Mouse (Mus musculus): ENCODE results near the gene Dnajc24. TPM values are rescaled to one million over a fixed set of nuclear protein-coding genes. Genes with fewer than 3 reads are reported as not detected.
A peak's percentile ranks its signal among the peaks of the same experiment; 100 is the strongest.

Gene Dnajc24
- total RNA-seq (2022) = 10 to 100 TPM; 25.0 to 43.6 (median 32.3) TPM

GRCm38 (mm10) chr2:106002835-106003739, at the start of gene Dnajc24:
Gene Dnajc24, minus strand, starts transcription at chr2:106003549.
- peak; percentile 88 for DNase-seq

- DNase-seq = no peak
Measured at GRCm38 (mm10) chr2:106046686-106047085, 43.3 kb upstream of the Dnajc24 start.

- no peak for DNase-seq
Measured at GRCm38 (mm10) chr2:106042495-106042894, 39.1 kb upstream of the Dnajc24 start.

- DNase-seq = no peak
Measured at GRCm38 (mm10) chr2:106041961-106042360, 38.6 kb upstream of the Dnajc24 start.

- no peak for DNase-seq
Measured at GRCm38 (mm10) chr2:106038286-106038685, 34.9 kb upstream of the Dnajc24 start.

- no peak for DNase-seq
Measured at GRCm38 (mm10) chr2:106024895-106025294, 21.5 kb upstream of the Dnajc24 start.

- DNase-seq = no peak
Measured at GRCm38 (mm10) chr2:106008415-106008814, 5.1 kb upstream of the Dnajc24 start.

GRCm38 (mm10) chr2:105987999-105988398, 15.3 kb downstream of the Dnajc24 start:
- DNase-seq = no peak

GRCm38 (mm10) chr2:105987131-105987530, 16.2 kb downstream of the Dnajc24 start:
- no peak for DNase-seq

- DNase-seq = no peak
Measured at GRCm38 (mm10) chr2:105985206-105985605, 18.1 kb downstream of the Dnajc24 start.

- DNase-seq = no peak
Measured at GRCm38 (mm10) chr2:105978065-105978464, 25.3 kb downstream of the Dnajc24 start.

GRCm38 (mm10) chr2:105973941-105974340, 29.4 kb downstream of the Dnajc24 start:
- no peak for DNase-seq

- no peak for DNase-seq
Measured at GRCm38 (mm10) chr2:105963447-105963846, 39.9 kb downstream of the Dnajc24 start.

GRCm38 (mm10) chr2:105953862-105954261, 49.5 kb downstream of the Dnajc24 start:
- DNase-seq = no peak

GRCm38 (mm10) chr2:105951350-105951940, 51.9 kb downstream of the Dnajc24 start:
- DNase-seq = no peak

- DNase-seq = no peak
Measured at GRCm38 (mm10) chr2:105950131-105950530, 53.2 kb downstream of the Dnajc24 start.

GRCm38 (mm10) chr2:105917623-105918346, 85.6 kb downstream of the Dnajc24 start:
- no peak for DNase-seq

Small RNA genes within 50 kb of the gene (microRNA-seq; reads per million reads assigned to microRNA genes)
- gene Gm22002 = 0 reads per million in 2 experiments

Other genes with a start within 250 kb of the Dnajc24 start
- gene Elp4, start 99.0 kb downstream of the Dnajc24 start, total RNA-seq (2022) = 10 to 100 TPM; 13.5 to 23.1 (median 16.5) TPM
- 10 to 100 TPM; 33.4 to 50.7 (median 36.8) TPM for gene Immp1l, start 98.9 kb downstream of the Dnajc24 start, total RNA-seq (2022)